ENCODE assay signal across 20 mouse cellular contexts in genomic region chr7:123998601-123999000, GRCm38 (mm10). TPM values are rescaled to one million over a fixed set of nuclear protein-coding genes. Genes with fewer than 3 reads are reported as not detected.
DNase-seq lines count a peak whose midpoint lies in the region; ATAC-seq lines count a peak whose summit lies in the region.
"Had no signal": no experiment of that assay in that cellular context is flagged by ENCODE, and none has a peak within 500 bp of the region (broad histone marks: within the 10 kb centered on the region; RNA-seq: fewer than 3 reads in every experiment).

No protein-coding gene starts in this region.

- peak; percentile 89; the same call in 1 of the 2 replicates for ATAC-seq in frontal cortex, adult (ENCODE audit: low TSS enrichment)
- ATAC-seq: activated CD4-positive, CD25-positive, alpha-beta regulatory T cell, adult 4 months; hindbrain, embryonic 16.5 days; intestine, embryonic 15.5 days had no signal

- intact Hi-C loops in left cerebral cortex, postnatal 4 days (cut with DNase I) = loop anchor here (10.0 kb wide), 1 partner anchor 474 kb away; no protein-coding TSS in a partner anchor

- DNase-seq in frontal cortex, postnatal 25 days (ENCODE audit: low spot score in 2 of 2) = no peak
- DNase-seq in left cerebral cortex, adult 18-20 months (ENCODE audit: low spot score in 2 of 2) = peak; percentile 17 to 35
- no peak for DNase-seq in left cerebral cortex, postnatal 4 days
- DNase-seq in right cerebral cortex, adult 2 months (ENCODE audit: low spot score in 2 of 2) = peak; percentile 33 to 34
- DNase-seq in right cerebral cortex, postnatal 36 days (ENCODE audit: low spot score in 2 of 2) = peak; percentile 13 to 44
- no peak for DNase-seq in spleen, postnatal 10 days (ENCODE audit: low spot score in 2 of 2)
- DNase-seq: adrenal gland, postnatal 14 days; cerebellum, adult 9-11 months; kidney, adult 8-10 months; kidney, postnatal 10 days; liver, embryonic 13.5 days; lung, adult 2 months had no signal

RNA-seq across cellular contexts. Expression of gene Hs3st4, which starts 15.9 kb away (rescaled TPM):
- 10 to 100 TPM; 42.4 to 46.1 TPM for total RNA-seq in left cerebral cortex, adult 18-20 months (2021)
- 10 to 100 TPM; 48.9 to 52.0 TPM for total RNA-seq in left cerebral cortex, postnatal 4 days (2021)
- total RNA-seq: adrenal gland, postnatal 14 days; gastrocnemius, adult 8-10 months; granulocyte monocyte progenitor cell, adult 5-6 weeks; megakaryocyte, adult 5-6 weeks; MEL had no signal

Comparison
In these comparisons a context has a peak if more than half of its experiments do, and no peak if none do; other contexts are left out.
1. DNase-seq: peak in left cerebral cortex, adult 18-20 months (2 of 2), right cerebral cortex, adult 2 months (2 of 2) and right cerebral cortex, postnatal 36 days (2 of 2); none in frontal cortex, postnatal 25 days (0 of 2), left cerebral cortex, postnatal 4 days (single experiment) and spleen, postnatal 10 days (0 of 2).